Comparison of ENCODE assay signal across 28 mouse cellular contexts in the genomic region with DNA sequence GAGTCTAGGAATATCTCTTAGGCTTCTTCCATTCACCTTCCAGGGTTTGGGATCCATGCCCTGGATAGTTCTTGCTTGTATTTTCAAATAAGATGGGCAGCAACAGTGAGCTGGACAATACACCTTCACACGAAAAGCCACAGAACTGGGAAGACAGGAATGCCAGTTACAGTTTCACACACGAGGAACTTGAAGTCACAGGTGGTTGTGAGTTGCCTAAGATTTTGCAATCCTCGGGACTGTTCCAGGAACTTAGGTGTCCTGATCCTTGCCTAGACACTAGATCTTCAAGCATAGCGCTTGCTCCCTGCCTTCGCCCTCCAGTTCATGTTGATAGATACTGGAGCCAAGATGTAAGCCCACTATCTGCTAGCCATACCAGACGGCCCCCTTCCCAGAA. TPM values are rescaled to one million over a fixed set of nuclear protein-coding genes. Genes with fewer than 3 reads are reported as not detected.
DNase-seq lines count a peak whose midpoint lies in the region; ATAC-seq and TF ChIP-seq lines count a peak whose summit lies in the region.
"Had no signal": no experiment of that assay in that cellular context is flagged by ENCODE, and none has a peak within 500 bp of the region (broad histone marks: within the 10 kb centered on the region; RNA-seq: fewer than 3 reads in every experiment).

No protein-coding gene starts in this region.

- DNase-seq in kidney, adult 2 months, result peak; percentile 2
- no peak for DNase-seq in kidney, postnatal 14 days
- DNase-seq in lung, postnatal 36 days, result peak; percentile 38
- DNase-seq in lung, postnatal 4 days, result no peak
- DNase-seq: adrenal gland, adult 8-10 months; adrenal gland, postnatal 36 days; B cell, adult 2 months; cerebellum, adult 8-10 months; cerebellum, postnatal 14 days; embryo, embryonic 11 days; gastrocnemius, postnatal 14 days had no signal

- H3K4me1 ChIP-seq in kidney, adult 2 months (ENCODE audit: control insufficient read depth, insufficient read depth, low read length), result peaks cover 2% of the 10 kb centered on the region; the same call in 1 of the 2 replicates
- H3K4me1 ChIP-seq in intestine, postnatal 0 days (replicated peaks; ENCODE audit: control insufficient read depth, insufficient read depth, low read length), result no peaks in the 10 kb centered on the region
- peaks cover 9% of the 10 kb centered on the region for H3K4me1 ChIP-seq in forebrain, embryonic 12.5 days
- H3K4me1 ChIP-seq: heart, embryonic 12.5 days; hindbrain, embryonic 15.5 days had no signal

- TF ChIP-seq POLR2A in kidney, adult 2 months (IDR thresholded peaks at IDR 0.05; ENCODE audit: low read depth, low read length), result no peak

- peak overlapping the region; percentile 70; the same call in 1 of the 2 replicates for H3K9ac ChIP-seq in intestine, postnatal 0 days (ENCODE audit: low read depth, low read length)
- no peak overlapping the region for H3K9ac ChIP-seq in forebrain, embryonic 12.5 days
- H3K9ac ChIP-seq: embryonic facial prominence, embryonic 15.5 days; heart, embryonic 12.5 days; hindbrain, embryonic 15.5 days had no signal

- no peak overlapping the region for H3K27ac ChIP-seq in kidney, adult 2 months (ENCODE audit: insufficient read depth, low read depth, low read length)
- H3K27ac ChIP-seq in intestine, postnatal 0 days (ENCODE audit: low read depth, low read length), result peak overlapping the region; percentile 94
- H3K27ac ChIP-seq in forebrain, embryonic 12.5 days, result no peak overlapping the region
- H3K27ac ChIP-seq: embryonic facial prominence, embryonic 15.5 days; hindbrain, embryonic 15.5 days had no signal

- H3K4me2 ChIP-seq in intestine, postnatal 0 days (replicated peaks; ENCODE audit: low read depth), result peak overlapping the region; percentile 64
- no peak overlapping the region for H3K4me2 ChIP-seq in forebrain, embryonic 12.5 days
- H3K4me2 ChIP-seq: embryonic facial prominence, embryonic 15.5 days; heart, embryonic 12.5 days; hindbrain, embryonic 15.5 days had no signal

- H3K36me3 ChIP-seq in kidney, adult 2 months (ENCODE audit: control insufficient read depth, insufficient read depth, low read length), result no peaks in the 10 kb centered on the region
- H3K36me3 ChIP-seq in intestine, postnatal 0 days (ENCODE audit: control insufficient read depth, insufficient read depth), result no peaks in the 10 kb centered on the region
- H3K36me3 ChIP-seq in forebrain, embryonic 12.5 days (replicated peaks), result no peaks in the 10 kb centered on the region
- H3K36me3 ChIP-seq: embryonic facial prominence, embryonic 15.5 days; G1E; heart, embryonic 12.5 days; hindbrain, embryonic 15.5 days had no signal

- no peak for TF ChIP-seq CTCF in kidney, adult 2 months (conservative IDR thresholded peaks at IDR 0.05; ENCODE audit: insufficient read depth, insufficient read length, low read depth, low read length)
- no peak for TF ChIP-seq CTCF in intestine, postnatal 0 days (IDR thresholded peaks at IDR 0.05; ENCODE audit: low read depth)

- no peaks in the 10 kb centered on the region for H3K9me3 ChIP-seq in intestine, postnatal 0 days (ENCODE audit: control insufficient read depth)
- no peaks in the 10 kb centered on the region for H3K9me3 ChIP-seq in forebrain, embryonic 12.5 days
- H3K9me3 ChIP-seq: embryonic facial prominence, embryonic 15.5 days; G1E; heart, embryonic 12.5 days; hindbrain, embryonic 15.5 days had no signal

- 73% methylated on average over 6 of the region's 6 CpGs for WGBS in kidney, adult 2 months
- 41% methylated on average over 6 of the region's 6 CpGs for WGBS in intestine, postnatal 0 days
- WGBS in forebrain, embryonic 12.5 days, result 89% methylated on average over 6 of the region's 6 CpGs

- no peaks in the 10 kb centered on the region for H3K27me3 ChIP-seq in kidney, adult 2 months (replicated peaks; ENCODE audit: control insufficient read depth, insufficient read depth, low read length)
- no peaks in the 10 kb centered on the region for H3K27me3 ChIP-seq in intestine, postnatal 0 days (replicated peaks; ENCODE audit: control insufficient read depth, insufficient read depth, low read length)
- peaks cover 32% of the 10 kb centered on the region for H3K27me3 ChIP-seq in forebrain, embryonic 12.5 days

- 0 out of 2 replicates have a peak overlapping the region, but pooled peaks have one; percentile 7 for H3K4me3 ChIP-seq in kidney, adult 2 months (ENCODE audit: insufficient read depth, low read depth, low read length)
- H3K4me3 ChIP-seq in intestine, postnatal 0 days (ENCODE audit: low read depth, low read length), result peak overlapping the region; percentile 51
- H3K4me3 ChIP-seq in forebrain, embryonic 12.5 days (replicated peaks), result no peak overlapping the region
- H3K4me3 ChIP-seq: embryonic facial prominence, embryonic 15.5 days; erythroblast, embryonic 14.5 days; heart, embryonic 12.5 days; hindbrain, embryonic 15.5 days had no signal

- no peak for ATAC-seq in intestine, postnatal 0 days
- ATAC-seq in megakaryocyte, adult 5-6 weeks (ENCODE audit: poor library complexity, severe bottlenecking), result no peak
- ATAC-seq in forebrain, embryonic 12.5 days (ENCODE audit: low FRiP score), result no peak
- ATAC-seq: CD4-positive, CD25-positive, alpha-beta regulatory T cell, adult 4 months; forebrain, embryonic 16.5 days had no signal

RNA-seq across cellular contexts. Expression of a gene that starts 1.6 kb away (rescaled TPM):
- 31.2 and 40.0 TPM in 2 replicates for polyA plus RNA-seq in kidney, adult 2 months (2012; rRNA removed)
- 158 and 164 TPM in 2 replicates for polyA plus RNA-seq in intestine, postnatal 0 days (2015; fragmentation: Nextera tagmentation; extraction: Ambion mirVana)
- not detected in 2 replicates for total RNA-seq in megakaryocyte, adult 5-6 weeks (2015)
- not detected in 2 replicates for total RNA-seq in megakaryocyte, adult 5-6 weeks (2017)
- not detected in 2 replicates for polyA plus RNA-seq in forebrain, embryonic 12.5 days (2016; fragmentation: Nextera tagmentation; extraction: Ambion mirVana)
- total RNA-seq: adrenal gland, adult 8-10 months; adrenal gland, postnatal 36 days; common myeloid progenitor, adult 5-6 weeks; gastrocnemius, adult 18-20 months; gastrocnemius, postnatal 14 days; granulocyte monocyte progenitor cell, adult 5-6 weeks had no signal
- polyA plus RNA-seq: CD4-positive, CD25-positive, alpha-beta regulatory T cell, adult 4 months; embryonic facial prominence, embryonic 11.5 days; erythroblast, embryonic 14.5 days; forebrain, embryonic 11.5 days; forebrain, embryonic 16.5 days; frontal cortex, adult 2 months; G1E; heart, embryonic 12.5 days; hindbrain, embryonic 11.5 days had no signal

Comparison
In these comparisons a context has a peak if more than half of its experiments do, and no peak if none do; other contexts are left out.
1. DNase-seq: peak in kidney, adult 2 months (single experiment) and lung, postnatal 36 days (single experiment); none in kidney, postnatal 14 days (single experiment) and lung, postnatal 4 days (0 of 2).
2. RNA of a gene that starts 1.6 kb away (polyA plus RNA-seq): 158 to 164 TPM in intestine, postnatal 0 days and 31.2 to 40.0 TPM in kidney, adult 2 months; not detected in forebrain, embryonic 12.5 days; every median in the first group is over 10 times any median in the second.